Mouse (Mus musculus) left cerebral cortex, adult 8-10 months (tissue): ENCODE results near the gene Camsap2. TPM values are rescaled to one million over a fixed set of nuclear protein-coding genes. Genes with fewer than 3 reads are reported as not detected.

ENCODE experiments used
- DNase-seq, 2 experiments: peaks; one replicate each; pipeline ENCODE4 v3.0.0; 2022; ENCODE audit warnings: low spot score in 2 of 2
- total RNA-seq, 4 experiments: library from RNA; stranded (reverse); gene quantifications; 2 replicates each; pipeline ENCODE4 v1.2.4; 2022

Camsap2 gene
- total RNA-seq, result 100 to 1,000 TPM; 119 to 146 (median 126) TPM

- DNase-seq, result peak; percentile 90 to 92
These were observed at the start of gene Camsap2 for GRCm38 (mm10) chr1:136345454-136346372. Camsap2 (minus strand) TSS chr1:136346104.

GRCm38 (mm10) chr1:136395073-136395472 is 49.2 kb upstream of the Camsap2 start:
- no peak for DNase-seq

GRCm38 (mm10) chr1:136394506-136394905 is 48.6 kb upstream of the Camsap2 start:
- no peak for DNase-seq

- DNase-seq, result no peak
These were observed 41.0 kb upstream of the Camsap2 start for GRCm38 (mm10) chr1:136386914-136387313.

GRCm38 (mm10) chr1:136381583-136381982 is 35.7 kb upstream of the Camsap2 start:
- no peak for DNase-seq

GRCm38 (mm10) chr1:136381169-136381568 is 35.3 kb upstream of the Camsap2 start:
- DNase-seq, result no peak

- no peak for DNase-seq
These were observed 34.7 kb upstream of the Camsap2 start for GRCm38 (mm10) chr1:136380606-136381005.

- DNase-seq, result no peak
These were observed 34.3 kb upstream of the Camsap2 start for GRCm38 (mm10) chr1:136380161-136380560.

GRCm38 (mm10) chr1:136379261-136379660 is 33.4 kb upstream of the Camsap2 start:
- no peak for DNase-seq

- DNase-seq, result no peak
These were observed 20.1 kb upstream of the Camsap2 start for GRCm38 (mm10) chr1:136365986-136366385.

GRCm38 (mm10) chr1:136364711-136365110 is 18.8 kb upstream of the Camsap2 start:
- peak in 1 of 2 experiments; percentile 50 for DNase-seq

GRCm38 (mm10) chr1:136363035-136363434 is 17.1 kb upstream of the Camsap2 start:
- no peak for DNase-seq

- no peak for DNase-seq
These were observed 16.7 kb upstream of the Camsap2 start for GRCm38 (mm10) chr1:136362567-136362966.

- DNase-seq, result no peak
These were observed 15.5 kb upstream of the Camsap2 start for GRCm38 (mm10) chr1:136361373-136361772.

- no peak for DNase-seq
These were observed 15.0 kb upstream of the Camsap2 start for GRCm38 (mm10) chr1:136360909-136361308.

- DNase-seq, result no peak
These were observed 13.0 kb upstream of the Camsap2 start for GRCm38 (mm10) chr1:136358841-136359360.

GRCm38 (mm10) chr1:136355651-136356050 is 9.7 kb upstream of the Camsap2 start:
- no peak for DNase-seq

- DNase-seq, result no peak
These were observed 4.8 kb upstream of the Camsap2 start for GRCm38 (mm10) chr1:136350699-136351200.

GRCm38 (mm10) chr1:136348137-136348536 is 2.2 kb upstream of the Camsap2 start:
- no peak for DNase-seq

- DNase-seq, result no peak
These were observed 1.2 kb upstream of the Camsap2 start for GRCm38 (mm10) chr1:136347140-136347539.

- no peak for DNase-seq
These were observed 600 bp upstream of the Camsap2 start for GRCm38 (mm10) chr1:136346373-136347035.
